Mouse (Mus musculus) sigmoid colon, adult 10 weeks (tissue): ENCODE results near the gene Mre11a. TPM values are rescaled to one million over a fixed set of nuclear protein-coding genes. Genes with fewer than 3 reads are reported as not detected.

ENCODE experiments used
- polyA plus RNA-seq: library from polyadenylated mRNA; stranded (reverse); fragments of 350-450 nt; fragmentation: Illumina TruSeq; extraction: RNeasy Lipid Tissue Mini Kit (QIAGEN cat#74804); gene quantifications from one replicate; pipeline ENCODE4 v1.2.3, GENCODE M21; 2014; ENCODE audit warnings: low read depth, low replicate concordance

The Mre11a gene
- 54.9 TPM for polyA plus RNA-seq

DNA sequence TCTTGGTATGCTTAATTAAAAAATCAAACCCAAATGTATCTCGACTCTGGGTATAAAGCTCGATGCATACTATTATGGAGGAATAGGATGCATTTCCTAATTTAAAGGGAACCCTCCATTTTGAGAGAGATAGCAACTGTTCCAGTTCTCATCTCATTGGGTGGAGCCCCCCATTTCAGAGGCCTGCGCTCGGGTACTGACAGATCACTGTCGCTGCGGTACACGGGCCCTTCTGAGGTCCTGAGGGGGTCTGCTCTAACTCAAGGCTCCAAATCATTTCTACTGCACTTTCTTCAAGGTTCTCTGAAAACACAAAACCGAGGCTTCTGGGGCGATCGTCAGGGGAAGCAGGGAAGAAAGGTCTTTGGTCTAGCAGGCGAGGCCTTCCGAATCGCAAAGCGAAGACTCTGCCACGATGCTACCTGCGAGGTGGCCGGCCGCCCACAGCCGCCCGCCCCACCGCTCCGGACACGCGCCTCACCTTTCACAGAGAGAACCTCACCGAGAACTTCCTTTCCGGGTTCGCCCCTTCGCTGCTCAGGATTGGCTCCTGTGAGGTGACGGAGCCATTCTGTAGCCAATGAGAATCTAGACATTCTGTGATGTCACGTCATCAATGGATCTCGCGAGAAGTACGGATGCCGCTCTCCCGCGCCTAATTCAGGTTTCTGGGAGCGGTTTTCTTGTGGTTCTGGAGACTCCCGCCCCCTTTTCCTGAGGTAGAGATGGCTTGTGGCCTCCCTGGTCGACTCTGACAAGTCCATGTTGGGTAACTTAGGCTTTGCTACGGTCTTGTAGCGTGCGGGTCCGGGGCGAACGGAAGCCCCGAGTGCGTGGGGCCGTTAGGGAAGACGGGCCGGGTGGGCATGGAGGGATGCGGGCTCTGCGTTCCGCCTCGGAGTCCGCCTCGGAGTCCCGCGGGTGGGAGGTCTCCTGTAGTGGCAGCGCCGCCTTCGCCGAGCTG, at the start of gene Mre11a, which contains the start of gene Ankrd49:
Mre11a (plus strand) TSS at position 616 of the 964 bp plus-strand sequence.
Ankrd49 (minus strand) TSS at position 818 of the 964 bp plus-strand sequence.

DNA sequence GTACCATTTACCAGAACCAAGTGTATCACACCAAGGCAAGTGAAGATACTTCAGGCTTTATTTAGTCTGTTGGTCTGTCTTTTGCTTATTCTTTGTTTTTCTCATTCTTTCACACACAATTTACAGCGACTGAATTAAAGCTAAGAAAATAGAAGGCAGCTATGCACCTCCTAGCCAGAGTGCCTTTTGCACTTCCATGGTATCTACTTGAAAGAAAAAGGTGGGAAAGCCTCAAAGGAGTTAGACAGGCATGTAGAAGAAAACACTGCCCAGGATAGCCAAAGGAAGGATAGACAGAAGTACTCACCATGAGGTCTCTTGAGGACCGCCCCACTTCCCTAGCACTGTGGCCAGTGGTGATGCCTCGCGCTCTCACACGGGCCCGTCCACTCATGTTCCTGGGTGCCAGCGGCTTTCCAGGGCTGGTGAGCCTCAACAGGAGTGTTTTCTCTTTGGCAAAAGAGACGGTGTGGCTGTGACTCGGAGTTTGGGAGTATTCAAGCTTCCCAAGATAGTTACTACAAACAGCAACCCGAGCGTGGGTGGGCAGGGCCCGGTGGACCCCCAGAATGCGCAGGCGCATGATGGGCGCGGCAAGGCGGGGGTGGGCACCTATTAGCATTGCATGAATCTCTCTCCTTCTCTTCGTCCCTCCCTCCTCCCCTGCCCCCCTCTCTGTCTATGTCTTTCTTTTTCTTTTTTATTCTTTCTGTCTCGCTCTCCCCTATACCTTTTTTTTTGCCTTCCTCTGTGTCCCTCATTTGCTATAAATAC, 44.1 kb upstream of the Mre11a start, which contains the start of gene Piwil4:
Piwil4 (minus strand) TSS at position 583 of the 774 bp plus-strand sequence.

DNA sequence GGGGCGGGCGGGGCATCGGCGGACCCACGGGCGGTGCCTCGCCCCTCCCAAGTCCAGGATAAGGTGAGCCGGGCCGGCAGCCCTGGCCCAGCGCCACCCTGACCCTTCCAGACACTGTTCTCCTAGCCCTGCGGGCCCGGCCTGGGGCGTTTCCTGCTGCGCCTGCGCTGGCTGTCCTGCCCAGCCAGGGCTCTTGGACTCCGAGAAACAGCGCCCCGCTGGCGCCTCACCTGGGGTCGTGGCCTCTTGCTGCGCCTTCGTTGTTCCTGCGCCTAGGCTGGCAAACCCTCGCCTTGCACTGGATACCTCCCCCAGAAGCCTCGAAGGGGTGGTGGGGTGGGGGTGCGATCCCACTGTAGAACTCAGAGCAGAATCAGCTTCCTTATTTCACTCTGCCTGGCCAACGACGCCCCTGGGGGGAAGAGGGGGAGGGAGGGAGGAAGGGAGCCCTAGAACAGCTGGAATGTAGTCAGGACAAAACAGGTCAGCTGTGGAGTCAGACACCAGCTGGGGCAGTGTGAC, 32.4 kb upstream of the Mre11a start, which contains the start of gene Fut4:
Fut4 (minus strand) TSS at position 393 of the 522 bp plus-strand sequence.

DNA sequence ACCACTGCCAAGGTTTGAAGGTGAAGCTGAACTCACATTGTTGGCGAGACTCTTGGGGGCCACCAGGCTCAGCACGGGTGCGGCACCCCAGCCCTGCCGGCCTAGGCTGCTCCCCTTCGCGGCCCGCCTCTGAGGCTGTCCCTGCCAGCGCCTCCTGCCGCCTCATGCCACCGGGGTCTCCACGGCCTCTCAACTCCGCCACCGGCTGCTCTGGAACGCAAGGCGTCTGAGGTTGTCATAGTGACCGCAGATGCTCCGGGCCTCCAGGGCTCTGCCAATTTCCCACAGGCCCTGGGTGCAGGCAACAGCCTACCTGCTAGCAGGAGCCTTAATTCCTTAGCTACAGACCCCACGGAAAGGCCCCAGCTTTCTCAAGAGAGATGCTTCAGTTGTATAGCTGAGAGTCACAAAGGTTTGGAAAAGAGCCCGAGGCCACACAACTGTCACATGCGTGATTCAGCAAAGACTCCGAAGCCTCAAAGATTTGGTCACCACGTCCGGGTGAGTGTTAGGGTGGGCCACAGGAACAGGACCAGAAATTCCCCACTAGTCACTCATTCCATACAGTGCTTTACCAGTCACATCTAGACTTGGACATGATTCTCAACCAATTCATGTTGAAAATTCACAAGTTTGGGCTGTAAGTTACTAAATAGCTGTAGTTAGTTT, 13.5 kb upstream of the Mre11a start, which contains the start of gene 1700012B09Rik:
1700012B09Rik (minus strand) TSS at position 228 of the 669 bp plus-strand sequence.

DNA sequence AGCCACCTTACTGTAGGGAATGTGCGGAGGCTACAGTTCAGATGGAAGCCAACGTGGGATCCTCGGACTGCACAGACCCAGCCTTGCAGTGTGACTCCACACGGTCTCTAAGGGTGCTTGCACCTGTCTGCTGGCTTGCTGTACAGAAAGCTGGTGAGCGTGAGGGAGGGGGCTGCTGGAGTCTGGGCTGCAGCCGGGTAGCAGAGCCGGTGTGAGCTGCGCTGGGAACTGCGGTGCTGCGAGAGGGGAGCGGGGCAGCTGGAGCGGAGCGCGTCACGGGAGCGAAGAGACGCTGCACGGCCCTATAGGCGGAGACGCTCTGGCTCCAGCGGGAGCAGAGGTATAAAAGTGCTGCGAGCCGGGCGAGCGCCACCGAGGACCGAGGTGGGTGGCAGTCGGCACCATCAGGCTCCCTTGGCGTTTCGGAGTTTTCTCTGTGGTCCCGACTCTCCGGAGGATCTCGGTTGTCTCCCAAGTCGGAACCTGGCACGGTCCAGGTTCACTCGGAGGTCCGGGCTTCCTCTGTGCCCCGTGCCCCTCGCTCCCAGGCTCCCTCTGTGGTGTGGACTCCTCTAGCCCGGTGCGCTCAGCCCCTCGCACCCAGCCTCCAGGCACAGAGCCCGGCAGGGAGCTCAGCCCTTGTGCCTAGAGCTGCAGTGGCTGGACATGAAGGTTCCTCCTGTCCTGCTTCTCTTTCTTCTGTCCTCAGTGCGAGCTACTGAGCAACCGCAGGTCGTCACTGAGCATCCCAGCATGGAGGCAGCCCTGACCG, 75.6 kb downstream of the Mre11a start, which contains the start of gene Gpr83:
Gpr83 (plus strand) TSS at position 343 of the 772 bp plus-strand sequence.

Other genes with a start within 250 kb of the Mre11a start
- 8.5 TPM for gene Amotl1, start 139.6 kb upstream of the Mre11a start, polyA plus RNA-seq
- gene Piwil4, start 43.9 kb upstream of the Mre11a start, polyA plus RNA-seq = 4.0 TPM
- 85.7 TPM for gene Fut4, start 32.3 kb upstream of the Mre11a start, polyA plus RNA-seq
- gene 1700012B09Rik, start 13.6 kb upstream of the Mre11a start, polyA plus RNA-seq = not detected
- gene Ankrd49, start 202 bp downstream of the Mre11a start, polyA plus RNA-seq = 63.7 TPM
- gene Gpr83, start 75.6 kb downstream of the Mre11a start, polyA plus RNA-seq = 0.60 TPM
- not detected for gene Izumo1r, start 119.3 kb downstream of the Mre11a start, polyA plus RNA-seq